Mouse (Mus musculus): ENCODE measurements around the gene Nme6.

The Nme6 gene

GRCm38 (mm10) chr9:109870983-109871572 is 38.5 kb downstream of the Nme6 start:
- no peak for DNase-seq (ENCODE audit: extremely low read depth, low read depth, low spot score)

DNA sequence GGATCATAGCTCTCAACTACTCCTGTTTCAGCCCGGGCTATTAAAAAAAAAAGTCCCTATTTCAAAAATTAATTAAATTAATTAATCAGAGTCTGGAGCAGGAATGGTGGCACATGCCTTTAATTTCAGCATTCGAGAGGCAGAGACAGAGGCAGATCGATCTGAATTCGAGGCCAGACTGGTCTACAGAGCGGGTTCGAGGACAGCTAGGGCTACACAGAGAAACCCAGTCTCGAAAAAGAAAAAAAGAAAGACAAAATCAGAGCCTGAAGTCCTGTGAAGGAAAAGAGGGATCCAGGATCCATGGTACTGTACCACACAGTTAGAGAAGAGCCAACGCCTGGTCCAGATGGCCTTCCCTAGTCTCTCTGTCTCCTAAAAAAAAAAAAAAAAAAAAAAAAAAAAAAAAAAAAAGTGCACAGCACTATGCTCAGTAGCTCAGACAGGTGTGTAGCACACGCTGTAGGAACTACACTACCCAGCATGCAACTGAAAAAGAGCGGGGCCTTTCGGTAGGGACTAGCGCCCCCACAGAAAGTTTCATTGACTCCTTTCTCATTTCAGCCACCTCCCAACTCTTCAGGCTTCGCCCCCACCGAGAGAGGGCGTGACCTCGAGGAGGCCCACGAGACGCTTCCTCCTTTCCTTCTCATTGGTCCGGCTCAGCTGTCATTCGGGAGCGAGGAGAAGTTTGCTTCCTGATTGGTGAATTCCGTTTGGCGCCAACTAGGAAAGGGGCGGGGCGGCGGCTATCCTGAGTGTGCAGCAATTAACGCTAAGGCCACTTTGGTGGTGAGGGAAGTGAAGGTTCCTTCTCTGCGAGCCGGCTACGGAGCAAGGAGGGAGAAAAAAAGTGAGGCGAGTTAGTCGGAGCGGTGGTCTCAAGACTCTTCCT is 42.5 kb downstream of the Nme6 start, which contains the start of gene Cdc25a:
TSS of gene Cdc25a (plus strand) at position 783 of the 895 bp plus-strand sequence.
- DNase-seq (ENCODE audit: extremely low read depth, low read depth, low spot score), result peak; percentile 90

DNA sequence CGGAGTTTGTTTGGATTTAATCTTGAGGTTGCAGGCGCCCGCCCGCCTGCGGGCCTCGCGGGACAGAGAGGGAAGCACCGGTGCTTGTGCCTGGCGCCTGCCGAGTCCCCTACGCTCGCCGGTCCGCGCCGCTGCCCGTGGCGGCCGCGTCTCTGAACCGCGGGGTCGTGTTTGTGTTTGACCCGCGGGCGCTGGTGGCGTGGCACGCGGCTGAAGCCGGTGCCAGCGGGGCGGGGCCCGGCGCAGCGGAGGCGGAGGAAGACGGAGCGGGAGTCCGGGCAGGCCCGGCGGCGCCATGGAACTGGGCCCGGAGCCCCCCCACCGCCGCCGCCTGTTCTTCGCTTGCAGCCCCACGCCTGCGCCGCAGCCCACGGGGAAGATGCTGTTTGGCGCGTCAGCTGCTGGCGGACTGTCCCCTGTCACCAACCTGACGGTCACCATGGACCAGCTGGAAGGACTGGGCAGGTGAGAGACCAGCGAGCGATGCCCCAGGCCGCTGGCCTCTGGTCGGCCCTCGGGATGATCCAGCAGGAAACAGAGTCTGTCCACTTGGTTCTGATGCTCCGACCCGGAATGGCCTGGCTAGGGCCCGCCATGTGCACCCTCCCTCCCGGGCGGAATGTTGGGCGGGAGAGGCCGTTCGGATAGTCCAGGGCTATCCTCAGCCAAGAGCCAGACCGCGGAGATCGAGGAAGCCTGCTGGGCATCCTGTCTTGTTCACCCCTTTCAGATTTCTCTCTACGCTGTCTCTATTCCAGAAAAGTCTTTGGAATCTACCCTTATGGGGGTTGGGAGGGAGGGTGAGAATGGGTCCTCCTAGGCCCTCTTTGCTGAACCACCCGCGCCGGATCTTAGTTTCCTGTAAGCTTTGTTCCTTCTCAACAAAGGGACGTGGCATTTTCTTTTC is 43.4 kb downstream of the Nme6 start:
- DNase-seq (ENCODE audit: extremely low read depth, low read depth, low spot score), result no peak

DNA sequence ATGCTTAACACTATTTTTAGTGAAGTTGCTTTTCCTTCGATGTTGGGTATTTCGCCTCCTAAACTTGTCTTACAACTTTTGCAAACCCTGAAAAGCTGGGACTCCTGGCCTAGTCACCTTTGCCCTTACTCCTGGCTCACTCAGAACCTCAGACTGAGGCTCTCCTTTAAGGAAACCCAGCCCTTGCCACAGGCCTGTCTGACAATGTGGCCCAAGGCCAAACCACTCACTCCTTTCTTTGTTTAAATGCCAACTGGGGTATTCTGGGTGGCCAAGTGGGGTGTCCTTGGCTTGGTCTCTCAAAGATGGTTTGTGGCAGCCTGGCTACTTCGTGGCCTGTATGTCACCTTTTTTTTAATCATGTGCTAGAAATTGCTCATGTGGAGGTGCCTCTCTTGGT is 44.2 kb downstream of the Nme6 start:
- no peak for DNase-seq (ENCODE audit: extremely low read depth, low read depth, low spot score)

DNA sequence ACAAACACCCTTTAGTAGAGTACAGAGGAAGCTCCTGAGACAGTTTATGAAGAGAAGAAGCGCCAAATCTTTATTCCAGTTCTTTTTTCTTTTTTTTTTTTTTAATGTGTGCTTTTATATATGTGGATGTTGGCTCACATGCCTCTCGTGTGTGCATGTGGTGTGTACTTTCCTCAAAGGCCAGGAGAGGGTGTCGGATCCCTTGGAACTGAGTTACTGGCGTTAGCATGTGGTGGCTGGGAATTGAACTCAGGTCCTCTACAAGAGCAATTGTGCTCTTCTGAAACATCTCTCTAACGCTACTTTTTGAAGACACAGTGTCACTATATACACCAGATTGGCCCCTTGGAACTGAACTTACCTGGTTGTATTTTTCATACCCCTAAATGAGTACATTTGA is 45.1 kb downstream of the Nme6 start:
- DNase-seq (ENCODE audit: extremely low read depth, low read depth, low spot score), result no peak

DNA sequence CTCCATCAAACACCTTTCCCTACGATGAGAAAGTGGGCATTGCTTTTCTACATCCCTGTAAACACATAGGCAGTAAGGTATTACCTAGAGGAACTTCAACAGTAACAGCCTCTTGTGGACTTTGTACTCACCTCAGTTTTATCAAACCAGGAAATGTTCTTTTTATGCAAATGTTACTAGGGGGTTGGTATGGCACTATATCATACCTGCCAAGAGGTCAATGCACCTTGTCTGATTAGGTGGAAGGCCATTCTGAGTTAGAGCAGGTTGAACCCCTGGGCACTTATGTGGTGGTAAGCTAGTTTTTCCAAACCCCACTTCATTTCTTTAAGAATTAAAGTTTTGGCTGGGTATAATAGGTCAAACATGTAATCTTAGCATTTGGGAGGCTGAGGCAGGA is 46.8 kb downstream of the Nme6 start:
- DNase-seq (ENCODE audit: extremely low read depth, low read depth, low spot score), result no peak

GRCm38 (mm10) chr9:109886259-109886658 is 53.7 kb downstream of the Nme6 start:
- DNase-seq (ENCODE audit: extremely low read depth, low read depth, low spot score), result no peak

- DNase-seq (ENCODE audit: extremely low read depth, low read depth, low spot score), result no peak
Measured at GRCm38 (mm10) chr9:109887321-109887720, 54.8 kb downstream of the Nme6 start.

DNA sequence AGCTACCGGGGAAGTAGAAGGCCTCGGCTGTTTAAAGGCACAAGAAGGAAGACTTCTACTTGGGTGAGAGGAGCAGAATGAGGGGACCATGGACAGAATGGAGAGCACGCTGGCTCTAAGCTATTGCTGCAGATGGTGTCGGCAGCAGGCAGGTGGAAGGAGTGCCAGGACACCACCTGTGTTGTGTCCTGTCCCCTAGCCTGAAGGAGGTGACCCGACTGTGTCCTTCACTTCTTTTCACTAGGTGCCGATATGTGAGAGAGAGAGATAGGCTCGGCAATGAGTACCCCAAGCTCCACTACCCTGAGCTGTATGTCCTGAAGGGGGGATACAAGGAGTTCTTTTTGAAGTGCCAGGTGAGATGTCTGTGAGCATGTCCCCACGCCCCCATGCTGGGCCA is 59.0 kb downstream of the Nme6 start:
- DNase-seq (ENCODE audit: extremely low read depth, low read depth, low spot score), result no peak
